Mouse (Mus musculus) MEL (cell line): ENCODE results near the gene Cenpp. TPM values are rescaled to one million over a fixed set of nuclear protein-coding genes. Genes with fewer than 3 reads are reported as not detected.

Experiments used
- DNase-seq: peaks from one replicate; pipeline ENCODE4 v3.0.0; 2011; ENCODE audit warnings: low read depth, low spot score
- H3K27ac ChIP-seq: 2 replicates; pipeline ENCODE4 v1.5.1; 2012; ENCODE audit warnings: low read depth, mild to moderate bottlenecking, control low read depth, low read length, moderate library complexity; ENCODE audit not compliant: control insufficient read depth
- H3K27me3 ChIP-seq, 2 experiments: fragments of 150-350 bp in 1 of 2; sonication (generic) in 1 of 2; 2 replicates each; pipeline ENCODE4 v1.6.1; 2012; ENCODE audit warnings: low read length in 2 of 2, mild to moderate bottlenecking in 2 of 2, improper control_type of control experiment in 1 of 2, moderate library complexity in 1 of 2; ENCODE audit not compliant: insufficient read depth in 2 of 2, control insufficient read depth in 1 of 2
- H3K36me3 ChIP-seq, 2 experiments: 2 replicates each; pipeline ENCODE4 v1.6.1; 2012 to 2014; ENCODE audit warnings: low read length in 2 of 2, improper control_type of control experiment in 1 of 2, inconsistent platforms in 1 of 2, mild to moderate bottlenecking in 1 of 2; ENCODE audit not compliant: insufficient read depth in 2 of 2, control insufficient read depth in 1 of 2
- H3K4me1 ChIP-seq, 2 experiments: fragments of 150-350 bp in 1 of 2; sonication (generic) in 1 of 2; 2 replicates each; pipeline ENCODE4 v1.6.1; 2012; ENCODE audit warnings: low read length in 2 of 2, improper control_type of control experiment in 1 of 2, mild to moderate bottlenecking in 1 of 2; ENCODE audit not compliant: insufficient read depth in 2 of 2, control insufficient read depth in 1 of 2
- H3K4me3 ChIP-seq, 2 experiments: fragments of 150-350 bp in 1 of 2; sonication (generic) in 1 of 2; 2 replicates each; pipeline ENCODE4 v1.5.1; 2012; ENCODE audit warnings: low read depth in 2 of 2, low read length in 2 of 2, mild to moderate bottlenecking in 2 of 2, moderate library complexity in 2 of 2, control low read depth in 1 of 2, improper control_type of control experiment in 1 of 2; ENCODE audit not compliant: control insufficient read depth in 1 of 2, insufficient read depth in 1 of 2
- H3K79me2 ChIP-seq: 2 replicates; pipeline ENCODE4 v1.6.1; 2012; ENCODE audit warnings: mild to moderate bottlenecking, low read length, moderate library complexity; ENCODE audit not compliant: control insufficient read depth, poor library complexity, insufficient read depth
- H3K9ac ChIP-seq: 2 replicates; pipeline ENCODE4 v1.6.1; 2012; ENCODE audit warnings: low read depth, mild to moderate bottlenecking, control low read depth, low read length, moderate library complexity; ENCODE audit not compliant: control insufficient read depth, poor library complexity, severe bottlenecking
- H3K9me3 ChIP-seq: fragments of 150-350 bp; sonication (generic); replicated peaks from 2 replicates; pipeline ENCODE4 v1.6.1; 2012; ENCODE audit warnings: mild to moderate bottlenecking, low read length, improper control_type of control experiment, moderate library complexity; ENCODE audit not compliant: insufficient read depth
- E2F4 ChIP-seq: IDR thresholded peaks from 2 replicates; pipeline ENCODE4 v1.6.1; 2011; ENCODE audit warnings: low read depth, low read length, improper control_type of control experiment, borderline replicate concordance
- ELF1 ChIP-seq: IDR thresholded peaks from 2 replicates; pipeline ENCODE4 v1.6.1; 2014; ENCODE audit warnings: low read depth, mild to moderate bottlenecking, inconsistent platforms, low read length, improper control_type of control experiment, moderate library complexity
- ETS1 ChIP-seq: IDR thresholded peaks from 2 replicates; pipeline ENCODE4 v1.6.1; 2012; ENCODE audit warnings: low read depth, mild to moderate bottlenecking, inconsistent platforms, low read length, improper control_type of control experiment, moderate library complexity
- JUND ChIP-seq: IDR thresholded peaks from 2 replicates; pipeline ENCODE4 v1.6.1; 2011; ENCODE audit warnings: low read depth, mild to moderate bottlenecking, improper control_type of control experiment, low read length
- KAT2A ChIP-seq: conservative IDR thresholded peaks from 2 replicates; pipeline ENCODE4 v1.6.1; 2012; ENCODE audit warnings: low read depth, low read length, improper control_type of control experiment, inconsistent platforms
- MAFK ChIP-seq: IDR thresholded peaks from 2 replicates; pipeline ENCODE4 v1.6.1; 2011; ENCODE audit warnings: low read depth, mild to moderate bottlenecking, low read length, improper control_type of control experiment, borderline replicate concordance
- MXI1 ChIP-seq: IDR thresholded peaks from 2 replicates; pipeline ENCODE4 v1.6.1; 2011; ENCODE audit warnings: mild to moderate bottlenecking, low read depth, low read length, improper control_type of control experiment
- MYC ChIP-seq: IDR thresholded peaks from 2 replicates; pipeline ENCODE4 v1.6.1; 2011; ENCODE audit warnings: low read depth, mild to moderate bottlenecking, low read length, improper control_type of control experiment, moderate library complexity
- NRF1 ChIP-seq: IDR thresholded peaks from 2 replicates; pipeline ENCODE4 v1.6.1; 2014; ENCODE audit warnings: low read depth, mild to moderate bottlenecking, inconsistent platforms, low read length, improper control_type of control experiment, moderate library complexity; ENCODE audit not compliant: poor library complexity, insufficient read depth, severe bottlenecking
- POLR2AphosphoS2 ChIP-seq: IDR thresholded peaks from 2 replicates; pipeline ENCODE4 v1.6.1; 2011; ENCODE audit warnings: low read length, improper control_type of control experiment
- POLR2AphosphoS5 ChIP-seq: IDR thresholded peaks from 2 replicates; pipeline ENCODE4 v1.6.1; 2012; ENCODE audit warnings: low read depth, borderline replicate concordance, mild to moderate bottlenecking, inconsistent platforms, low read length, moderate library complexity, mixed read lengths
- RCOR1 ChIP-seq: IDR thresholded peaks from 2 replicates; pipeline ENCODE4 v1.6.1; 2012; ENCODE audit warnings: low read depth, mild to moderate bottlenecking, inconsistent platforms, low read length, improper control_type of control experiment
- SMC3 ChIP-seq: IDR thresholded peaks from 2 replicates; pipeline ENCODE4 v1.6.1; 2011; ENCODE audit warnings: low read depth, low read length, improper control_type of control experiment
- TAL1 ChIP-seq: IDR thresholded peaks from 2 replicates; pipeline ENCODE4 v1.6.1; 2012; ENCODE audit warnings: mild to moderate bottlenecking, inconsistent platforms, low read length, moderate library complexity, mixed read lengths
- UBTF ChIP-seq: IDR thresholded peaks from 2 replicates; pipeline ENCODE4 v1.6.1; 2012; ENCODE audit warnings: low read depth, mild to moderate bottlenecking, inconsistent platforms, low read length, improper control_type of control experiment, moderate library complexity, borderline replicate concordance; ENCODE audit not compliant: insufficient read depth
- USF1 ChIP-seq: IDR thresholded peaks from 2 replicates; pipeline ENCODE4 v1.6.1; 2014; ENCODE audit warnings: low read depth, mild to moderate bottlenecking, inconsistent platforms, low read length, improper control_type of control experiment, moderate library complexity
- USF2 ChIP-seq, 2 experiments: IDR thresholded peaks; 2 replicates each; pipeline ENCODE4 v1.6.1; 2011 to 2012; ENCODE audit warnings: improper control_type of control experiment in 2 of 2, low read length in 2 of 2, borderline replicate concordance in 1 of 2, inconsistent platforms in 1 of 2, low read depth in 1 of 2, mild to moderate bottlenecking in 1 of 2; ENCODE audit not compliant: insufficient read depth in 1 of 2
- ZC3H11A ChIP-seq: IDR thresholded peaks from 2 replicates; pipeline ENCODE4 v1.6.1; 2012; ENCODE audit warnings: low read depth, mild to moderate bottlenecking, inconsistent platforms, low read length, improper control_type of control experiment
- ZMIZ1 ChIP-seq: IDR thresholded peaks from 2 replicates; pipeline ENCODE4 v1.6.1; 2012; ENCODE audit warnings: low read depth, mild to moderate bottlenecking, inconsistent platforms, low read length, improper control_type of control experiment, moderate library complexity
- ZNF384 ChIP-seq: IDR thresholded peaks from 2 replicates; pipeline ENCODE4 v1.6.1; 2012; ENCODE audit warnings: low read depth, mild to moderate bottlenecking, inconsistent platforms, low read length, improper control_type of control experiment
- polyA plus RNA-seq, 2 experiments: library from polyadenylated mRNA; stranded (reverse) in 1 of 2; unstranded in 1 of 2; fragments of >175 nt in 1 of 2; fragments of >200 nt in 1 of 2; gene quantifications; 2 replicates each; pipeline versions ENCODE4 v1.2.1 to v1.2.4; 2012; ENCODE audit warnings: low replicate concordance in 2 of 2, low read depth in 1 of 2; ENCODE audit not compliant: insufficient read length in 2 of 2, insufficient read depth in 1 of 2, missing spikeins in 1 of 2
- total RNA-seq: library from RNA; depleted of rRNA; stranded (reverse); fragments of 300-350 nt; gene quantifications from 2 replicates; pipeline ENCODE4 v1.2.3, GENCODE M21; 2012

Cenpp gene
- total and polyA plus RNA-seq, 3 experiments: 13.2 to 17.9 TPM; not detected in 1

DNA sequence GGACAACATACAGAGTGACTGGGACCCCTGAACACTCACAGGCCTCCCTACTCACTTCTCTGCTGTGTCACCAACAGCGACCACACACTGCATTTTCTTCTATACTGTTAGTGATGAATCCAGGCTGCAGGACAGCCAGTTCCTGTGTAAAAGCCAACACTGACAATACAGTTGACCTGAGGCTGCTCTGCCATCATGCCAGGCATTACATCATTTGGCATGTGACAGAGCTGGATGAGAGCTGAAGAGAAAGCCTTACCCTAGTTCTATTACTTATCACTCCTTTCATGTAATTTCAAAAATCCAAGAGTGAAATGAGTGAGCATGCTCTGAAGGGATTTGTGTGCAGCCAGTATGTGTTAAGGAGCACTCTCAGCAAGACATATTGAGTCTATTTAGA, 96.4 kb downstream of the Cenpp start:
- TF ChIP-seq USF2 (IDR thresholded peaks at IDR 0.05; ENCODE audit: borderline replicate concordance in 1 of 2, insufficient read depth in 1 of 2, low read depth in 1 of 2, low read length in 2 of 2) (no peak), ETS1 (no peak), USF1 (no peak), ELF1 (no peak), ZNF384 (no peak), SMC3 (no peak), MXI1 (no peak), POLR2AphosphoS2 (no peak), KAT2A (no peak), MYC (no peak), MAFK (no peak), NRF1 (no peak), POLR2AphosphoS5 (no peak), JUND (no peak), UBTF (no peak), E2F4 (no peak), ZMIZ1 (no peak), TAL1 (no peak), ZC3H11A (no peak), RCOR1 (no peak)
- Histone ChIP-seq H3K4me1 (peaks cover 6 to 8% of the 10 kb centered on the region in 2 experiments), H3K9ac (no peak overlapping the region)

GRCm38 (mm10) chr13:49554519-49554918, 98.1 kb downstream of the Cenpp start:
- no peak for TF ChIP-seq ELF1
- no peak for TF ChIP-seq MAFK

More for the DNA sequence above, 96.4 kb downstream of the Cenpp start:
- peaks cover 0 to 6% of the 10 kb centered on the region in 2 experiments; a peak in 2 of 4 replicates for H3K36me3 ChIP-seq
- DNase-seq: no peak
- no peaks in the 10 kb centered on the region for H3K27me3 ChIP-seq
- no peaks in the 10 kb centered on the region for H3K9me3 ChIP-seq
- H3K4me3 ChIP-seq: no peak overlapping the region
- H3K79me2 ChIP-seq: 0 out of 2 replicates have a peak, but pooled peaks cover 1% of the 10 kb centered on the region
- H3K27ac ChIP-seq: no peak overlapping the region

More at GRCm38 (mm10) chr13:49554519-49554918, 98.1 kb downstream of the Cenpp start:
- Histone ChIP-seq H3K9ac (no peak overlapping the region), H3K9me3 (no peaks in the 10 kb centered on the region), H3K4me3 (no peak overlapping the region), H3K36me3 (no peaks in the 10 kb centered on the region; a peak in 1 of 4 replicates), H3K79me2 (0 out of 2 replicates have a peak, but pooled peaks cover 1% of the 10 kb centered on the region), H3K27ac (no peak overlapping the region), H3K4me1 (peaks cover 0 to 3% of the 10 kb centered on the region in 2 experiments; a peak in 2 of 4 replicates), H3K27me3 (no peaks in the 10 kb centered on the region)
- DNase-seq: no peak
